Mouse (Mus musculus) midbrain, embryonic 11.5 days (tissue): ENCODE measurements around the gene Ccdc57. TPM values are rescaled to one million over a fixed set of nuclear protein-coding genes. Genes with fewer than 3 reads are reported as not detected.

Source experiments
- ATAC-seq: fragments of 200-750 bp; cut with Nextera tagmentation; 2 replicates; pipeline ENCODE4 v1.8.0; 2017; ENCODE audit warnings: moderate TSS enrichment, moderate library complexity; ENCODE audit not compliant: low FRiP score
- DNase-seq: peaks from one replicate; pipeline ENCODE4 v3.0.0; 2015; ENCODE audit warnings: low spot score; ENCODE audit errors: missing footprints
- H3K27ac ChIP-seq: fragments of 300-500 bp; sonication (generic); 2 replicates; pipeline ENCODE4 v1.5.1; 2014; ENCODE audit warnings: low read depth, low read length
- H3K27me3 ChIP-seq: fragments of 300-500 bp; sonication (generic); 2 replicates; pipeline ENCODE4 v1.6.1; 2014; ENCODE audit warnings: mild to moderate bottlenecking, low read length, moderate library complexity, mixed read lengths; ENCODE audit not compliant: control insufficient read depth, insufficient read depth
- H3K36me3 ChIP-seq: fragments of 300-500 bp; sonication (generic); 2 replicates; pipeline ENCODE4 v1.6.1; 2014; ENCODE audit warnings: mild to moderate bottlenecking, low read length, moderate library complexity, mixed read lengths; ENCODE audit not compliant: control insufficient read depth, insufficient read depth
- H3K4me1 ChIP-seq: fragments of 300-500 bp; sonication (generic); 2 replicates; pipeline ENCODE4 v1.6.1; 2014; ENCODE audit warnings: low read length; ENCODE audit not compliant: control insufficient read depth, insufficient read depth
- H3K4me2 ChIP-seq: fragments of 300-500 bp; sonication (generic); 2 replicates; pipeline ENCODE4 v1.6.1; 2014; ENCODE audit warnings: mild to moderate bottlenecking, moderate library complexity
- H3K4me3 ChIP-seq: fragments of 300-500 bp; sonication (generic); 2 replicates; pipeline ENCODE4 v1.5.1; 2014; ENCODE audit warnings: low read depth, low read length
- H3K9ac ChIP-seq: fragments of 300-500 bp; sonication (generic); 2 replicates; pipeline ENCODE4 v1.6.1; 2014; ENCODE audit warnings: low read length
- H3K9me3 ChIP-seq: fragments of 300-500 bp; sonication (generic); 2 replicates; pipeline ENCODE4 v1.6.1; 2016; ENCODE audit warnings: low read length; ENCODE audit not compliant: control insufficient read depth
- WGBS: fragments of 180-500 bp; shearing (Covaris S2); extraction: QIAGEN DNeasy Blood & Tissue Kit; methylation state at CpG from one replicate; pipeline ENCODE4 v1.1.7; 2014; 5-methylcytosine and 5-hydroxymethylcytosine counted together
- polyA plus RNA-seq: library from polyadenylated mRNA; unstranded; fragments of >200 nt; fragmentation: Nextera tagmentation; extraction: Ambion mirVana; gene quantifications from 2 replicates; pipeline ENCODE4 v1.2.1, GENCODE M21; 2014

The Ccdc57 gene
- polyA plus RNA-seq, 1 experiment from 2014 or later, result 4.3 TPM

DNA sequence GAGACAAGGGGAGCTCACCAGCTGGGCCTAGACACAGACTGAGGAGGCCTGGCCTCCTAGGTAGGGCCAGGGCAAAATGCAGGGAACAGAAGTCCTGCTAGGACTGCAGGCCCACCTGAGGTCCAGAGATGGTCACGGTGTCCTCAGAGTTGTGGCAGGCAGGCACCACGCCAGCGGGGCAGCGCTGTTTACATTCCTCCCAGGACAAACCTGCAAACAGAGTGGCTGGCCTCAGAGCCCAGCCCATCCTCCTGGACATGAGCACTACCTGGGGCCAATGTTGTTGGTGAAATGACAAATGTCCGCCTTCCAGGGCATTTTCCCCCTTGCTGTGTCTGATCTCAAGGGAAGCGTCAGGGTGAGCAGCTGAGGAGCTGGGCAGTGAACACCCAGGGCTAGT, 115.3 kb downstream of the Ccdc57 start:
- peaks cover 84% of the 10 kb centered on the region for H3K36me3 ChIP-seq
- DNase-seq, result no peak
- H3K9ac ChIP-seq, result no peak overlapping the region
- ATAC-seq, result no peak
- H3K27ac ChIP-seq, result no peak overlapping the region
- WGBS, result 94% methylated on average over 6 of the region's 6 CpGs
- no peaks in the 10 kb centered on the region for H3K27me3 ChIP-seq
- H3K9me3 ChIP-seq, result no peaks in the 10 kb centered on the region
- no peak overlapping the region for H3K4me3 ChIP-seq
- H3K4me1 ChIP-seq, result peaks cover 14% of the 10 kb centered on the region
- H3K4me2 ChIP-seq, result no peak overlapping the region

DNA sequence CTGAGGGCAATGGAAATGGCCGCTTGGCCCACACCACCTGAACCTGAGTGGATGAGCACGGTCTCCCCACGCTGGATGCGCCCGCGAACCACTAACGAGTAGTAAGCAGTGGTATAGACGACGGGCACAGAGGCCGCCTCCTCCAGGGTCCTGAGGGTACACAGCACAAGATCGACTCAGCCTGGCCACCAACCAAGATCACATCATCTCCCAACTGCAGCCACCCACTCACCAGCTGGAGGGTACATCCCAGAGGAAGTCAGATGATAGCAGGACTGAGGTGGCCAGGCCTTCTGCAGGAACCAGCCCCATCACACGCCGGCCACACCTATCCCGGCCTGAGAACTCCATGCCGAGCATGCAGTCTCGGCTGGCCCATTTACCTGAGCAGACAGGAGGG, 120.6 kb downstream of the Ccdc57 start:
- peaks cover 89% of the 10 kb centered on the region for H3K36me3 ChIP-seq
- H3K9ac ChIP-seq, result no peak overlapping the region
- H3K4me1 ChIP-seq, result no peaks in the 10 kb centered on the region
- no peak overlapping the region for H3K27ac ChIP-seq
- H3K9me3 ChIP-seq, result no peaks in the 10 kb centered on the region
- no peak overlapping the region for H3K4me2 ChIP-seq
- ATAC-seq, result no peak
- WGBS, result 97% methylated on average over 16 of the region's 16 CpGs
- H3K27me3 ChIP-seq, result no peaks in the 10 kb centered on the region
- H3K4me3 ChIP-seq, result no peak overlapping the region
- no peak for DNase-seq

DNA sequence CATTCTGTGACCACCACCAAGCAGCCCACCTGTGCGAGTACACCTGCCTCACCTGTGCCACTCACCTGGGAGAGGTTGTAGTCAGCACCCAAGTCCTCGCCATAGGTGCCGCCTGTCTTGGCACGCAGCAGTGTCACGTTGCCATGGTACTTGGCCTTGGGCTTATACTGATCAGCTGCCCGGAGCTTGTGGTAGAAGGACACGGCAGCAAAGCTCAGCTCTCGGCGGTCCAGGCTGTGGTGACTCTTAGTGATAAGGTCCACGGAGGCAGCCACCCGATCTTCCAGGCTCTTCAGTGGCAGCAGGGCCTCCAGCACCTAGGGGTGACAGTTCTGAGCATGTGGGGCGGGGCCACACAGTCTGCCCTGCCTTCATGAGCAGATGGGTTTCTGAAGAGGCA, 124.7 kb downstream of the Ccdc57 start:
- DNase-seq (no peak), ATAC-seq (no peak)
- 94% methylated on average over 12 of the region's 12 CpGs for WGBS
- Histone ChIP-seq H3K27ac (no peak overlapping the region), H3K36me3 (peaks cover 63% of the 10 kb centered on the region), H3K4me3 (no peak overlapping the region), H3K4me2 (no peak overlapping the region), H3K4me1 (no peaks in the 10 kb centered on the region), H3K9me3 (no peaks in the 10 kb centered on the region), H3K27me3 (no peaks in the 10 kb centered on the region), H3K9ac (no peak overlapping the region)

DNA sequence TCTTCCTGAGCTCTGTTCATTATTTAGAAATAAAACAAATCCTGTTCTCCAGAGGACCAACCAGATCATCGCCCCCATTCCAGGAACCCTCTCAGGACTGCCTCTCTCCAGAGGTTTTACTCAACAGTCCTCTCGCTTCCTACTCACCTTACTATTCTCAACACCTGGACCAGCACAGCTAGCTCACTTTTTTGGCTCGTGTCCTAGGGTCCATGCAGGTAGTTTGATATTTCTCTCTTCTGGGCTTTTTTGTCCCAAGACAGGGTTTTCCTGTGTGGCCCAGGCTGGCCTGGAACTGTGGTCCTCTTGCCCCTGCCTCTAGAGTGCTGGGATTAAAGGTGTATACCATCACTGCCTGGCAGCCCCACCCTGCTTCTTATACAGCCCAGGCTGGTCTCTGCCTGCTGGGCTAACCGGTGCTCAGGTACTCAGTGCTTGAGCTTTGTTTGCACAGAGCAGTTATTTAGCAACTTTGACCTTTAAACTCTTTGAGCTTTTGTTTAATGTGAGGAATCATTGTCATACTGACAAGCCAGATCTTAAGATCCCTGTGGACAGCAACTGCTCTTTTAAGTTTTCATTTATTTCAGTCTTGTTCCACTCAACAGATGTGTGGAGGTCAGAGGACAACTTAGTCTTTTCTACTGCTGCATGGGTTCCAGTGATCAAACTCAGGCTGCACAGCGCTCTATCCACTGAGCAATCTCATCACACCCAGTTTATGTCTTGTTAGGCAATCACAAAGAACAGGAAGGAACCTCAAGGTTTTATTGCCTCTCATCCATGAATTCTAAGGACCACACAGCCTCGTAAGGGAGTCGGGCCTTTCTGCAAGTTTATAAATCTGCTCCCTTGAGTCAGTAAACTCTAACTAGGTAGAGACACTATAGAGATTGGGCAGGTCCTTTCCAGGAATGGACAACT, 127.0 kb downstream of the Ccdc57 start:
- 89% methylated on average over 7 of the region's 7 CpGs for whole genome bisulfite sequencing
- Histone ChIP-seq H3K4me3 (no peak overlapping the region), H3K9me3 (no peaks in the 10 kb centered on the region), H3K9ac (no peak overlapping the region), H3K36me3 (peaks cover 40% of the 10 kb centered on the region), H3K27ac (no peak overlapping the region), H3K4me2 (no peak overlapping the region), H3K4me1 (no peaks in the 10 kb centered on the region), H3K27me3 (no peaks in the 10 kb centered on the region)
- ATAC-seq (no peak), DNase-seq (no peak)

DNA sequence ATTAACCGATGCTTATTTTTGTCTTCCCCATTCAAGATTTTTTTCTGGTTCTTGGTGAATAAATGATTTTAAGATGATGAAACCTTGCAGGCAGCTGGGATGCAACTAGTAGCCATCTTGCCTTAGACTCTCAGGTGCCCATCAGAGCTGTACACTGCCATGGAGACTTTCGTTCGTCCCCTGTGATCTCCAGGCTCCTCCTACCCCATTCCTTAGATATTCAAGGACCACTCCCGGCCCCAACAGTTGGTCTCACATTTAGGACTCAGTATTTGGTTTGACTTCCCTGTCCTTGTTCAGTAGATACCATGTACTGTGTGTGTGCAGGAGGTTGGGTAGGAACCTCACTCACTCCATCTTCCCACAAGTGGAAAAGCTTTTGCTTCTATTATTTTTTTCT, 127.9 kb downstream of the Ccdc57 start:
- Histone ChIP-seq H3K9ac (no peak overlapping the region), H3K27ac (no peak overlapping the region), H3K4me1 (no peaks in the 10 kb centered on the region), H3K9me3 (no peaks in the 10 kb centered on the region), H3K4me2 (no peak overlapping the region), H3K27me3 (no peaks in the 10 kb centered on the region), H3K36me3 (peaks cover 32% of the 10 kb centered on the region), H3K4me3 (no peak overlapping the region)
- WGBS, result 84% methylated on average over 4 of the region's 4 CpGs
- ATAC-seq, result no peak
- no peak for DNase-seq

DNA sequence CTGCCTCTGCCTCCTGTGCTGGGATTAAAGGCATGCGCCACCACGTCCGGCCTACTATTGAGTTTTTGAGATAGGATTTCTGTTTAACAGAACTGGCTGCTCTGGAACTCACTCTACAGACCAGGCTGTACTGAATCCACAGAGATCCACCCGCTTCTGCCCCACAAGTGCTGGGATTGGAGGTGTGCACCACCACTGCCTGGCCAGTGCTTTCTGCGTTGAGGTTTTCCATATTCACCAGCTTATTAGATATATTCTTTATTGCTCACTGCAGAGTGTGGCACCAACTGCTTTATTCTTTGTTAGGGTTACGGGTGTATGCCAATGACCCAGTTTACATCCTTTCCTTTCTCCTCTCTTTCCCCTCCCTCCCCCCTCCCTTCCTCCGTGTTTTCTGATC, 128.4 kb downstream of the Ccdc57 start:
- H3K36me3 ChIP-seq, result peaks cover 30% of the 10 kb centered on the region
- no peak overlapping the region for H3K4me2 ChIP-seq
- no peaks in the 10 kb centered on the region for H3K4me1 ChIP-seq
- H3K27ac ChIP-seq, result no peak overlapping the region
- no peaks in the 10 kb centered on the region for H3K27me3 ChIP-seq
- DNase-seq, result no peak
- 80% methylated on average over 7 of the region's 7 CpGs for WGBS
- H3K4me3 ChIP-seq, result no peak overlapping the region
- ATAC-seq, result no peak
- H3K9me3 ChIP-seq, result no peaks in the 10 kb centered on the region
- no peak overlapping the region for H3K9ac ChIP-seq

DNA sequence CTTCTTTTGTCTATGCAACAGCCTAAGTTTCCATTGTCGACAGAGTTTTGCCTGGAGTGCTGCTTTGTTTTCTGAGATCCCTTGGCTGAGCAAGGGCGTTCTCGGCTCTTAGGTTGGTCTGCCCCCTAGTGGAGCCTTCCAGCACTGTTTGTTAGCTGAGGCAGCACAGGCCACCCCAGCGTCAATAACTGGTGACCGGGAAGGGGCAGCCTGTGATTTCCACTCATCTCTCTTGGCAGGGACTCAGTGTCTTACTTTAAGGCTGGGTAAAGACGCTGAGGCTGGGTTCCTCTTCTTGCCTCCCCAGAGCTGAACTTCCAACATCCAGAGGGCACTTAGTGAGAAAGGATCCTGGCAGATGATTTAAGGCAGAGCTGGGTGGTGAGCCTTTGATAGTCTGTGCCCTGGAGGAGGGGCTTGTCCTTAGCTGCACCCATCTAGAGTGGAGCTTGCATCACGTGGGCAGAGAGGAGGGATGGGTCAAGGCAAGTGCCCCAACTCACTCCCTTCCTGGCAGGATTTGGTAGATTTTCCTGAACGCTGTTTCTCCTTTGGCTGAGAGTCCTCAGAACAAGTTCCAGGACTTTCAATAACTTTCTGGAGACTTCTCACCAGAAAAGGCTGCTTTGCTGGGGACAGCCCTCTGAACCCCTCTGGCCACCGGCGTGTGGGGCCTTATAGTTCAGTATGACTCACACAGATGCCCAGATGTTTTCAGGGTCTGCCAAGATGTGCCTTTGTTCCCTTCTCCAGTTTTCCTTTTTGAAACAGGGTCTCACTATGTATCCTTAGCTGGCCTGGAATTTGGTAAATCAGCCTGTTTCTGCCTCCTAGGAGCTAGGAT, 132.4 kb downstream of the Ccdc57 start:
- no peak overlapping the region for H3K27ac ChIP-seq
- 14% methylated on average over 10 of the region's 10 CpGs for WGBS
- DNase-seq (peak; percentile 98), ATAC-seq (peak; percentile 70)
- peaks cover 6% of the 10 kb centered on the region for H3K4me1 ChIP-seq
- no peak overlapping the region for H3K4me3 ChIP-seq
- H3K9me3 ChIP-seq, result no peaks in the 10 kb centered on the region
- H3K4me2 ChIP-seq, result no peak overlapping the region
- H3K9ac ChIP-seq, result peak overlapping the region; percentile 44; the same call in 1 of the 2 replicates
- no peaks in the 10 kb centered on the region for H3K36me3 ChIP-seq
- H3K27me3 ChIP-seq, result no peaks in the 10 kb centered on the region

DNA sequence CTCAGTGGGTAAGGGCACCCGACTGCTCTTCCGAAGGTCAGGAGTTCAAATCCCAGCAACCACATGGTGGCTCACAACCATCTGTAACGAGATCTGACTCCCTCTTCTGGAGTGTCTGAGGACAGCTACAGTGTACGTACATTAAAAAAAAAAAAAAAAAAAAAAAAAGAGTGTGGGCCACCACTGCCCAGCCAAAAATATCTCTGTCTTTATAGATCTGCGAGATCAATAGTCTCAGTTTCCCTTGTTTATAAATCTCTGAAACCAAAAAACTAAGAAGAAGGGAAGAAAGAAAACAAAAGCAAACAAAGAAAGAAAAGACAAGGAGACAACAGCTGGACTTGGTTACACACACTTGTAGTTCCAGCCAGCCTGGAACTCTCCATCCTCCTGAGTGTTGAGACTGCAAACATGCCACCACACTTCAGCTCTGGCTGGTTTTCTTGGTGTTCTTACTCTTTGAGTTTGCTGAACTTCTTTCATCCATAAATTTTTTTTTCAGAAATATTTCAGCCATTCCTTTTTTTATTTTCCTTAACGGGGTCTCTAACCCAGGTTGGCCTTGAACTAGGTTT, 133.3 kb downstream of the Ccdc57 start:
- Histone ChIP-seq H3K9me3 (no peaks in the 10 kb centered on the region), H3K4me1 (peaks cover 10% of the 10 kb centered on the region), H3K9ac (no peak overlapping the region; the same call in 1 of the 2 replicates), H3K4me3 (no peak overlapping the region), H3K36me3 (no peaks in the 10 kb centered on the region), H3K27me3 (no peaks in the 10 kb centered on the region), H3K27ac (no peak overlapping the region), H3K4me2 (no peak overlapping the region)
- WGBS, result 82% methylated on average over 6 of the region's 6 CpGs
- DNase-seq (no peak), ATAC-seq (no peak)

DNA sequence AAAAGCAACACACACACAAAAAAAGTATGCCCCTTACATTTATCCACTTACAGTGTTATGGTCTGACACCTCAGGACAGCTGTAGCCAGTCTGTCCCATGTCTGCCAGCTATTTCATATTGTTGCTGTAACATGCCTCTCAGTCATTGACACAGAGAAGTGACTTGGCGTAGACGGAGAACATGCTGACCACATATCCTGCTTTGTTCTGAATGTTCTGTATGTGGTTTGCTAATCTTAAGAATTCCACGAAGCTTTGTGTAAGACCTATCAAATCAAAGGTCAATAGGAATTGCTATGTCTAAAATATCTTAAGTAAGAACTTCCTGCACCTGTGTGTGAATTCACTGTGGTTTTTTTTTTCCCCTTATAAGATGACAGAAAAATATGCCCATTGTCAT, 134.4 kb downstream of the Ccdc57 start:
- WGBS, result 92% methylated on average over 3 of the region's 3 CpGs
- no peak for ATAC-seq
- no peak overlapping the region for H3K4me2 ChIP-seq

More for the DNA sequence above, 134.4 kb downstream of the Ccdc57 start:
- Histone ChIP-seq H3K27me3 (no peaks in the 10 kb centered on the region), H3K27ac (no peak overlapping the region), H3K9me3 (no peaks in the 10 kb centered on the region), H3K4me1 (peaks cover 10% of the 10 kb centered on the region), H3K36me3 (peaks cover 5% of the 10 kb centered on the region; the same call in 1 of the 2 replicates), H3K4me3 (no peak overlapping the region), H3K9ac (no peak overlapping the region)
- DNase-seq, result no peak
